Mouse (Mus musculus) heart, postnatal 0 days (tissue): ENCODE results near the gene Kcnmb3.

Experiments used
- CTCF ChIP-seq: IDR thresholded peaks from 2 replicates; pipeline ENCODE4 v1.5.1; 2016; ENCODE audit warnings: antibody characterized with exemption, control low read depth, low read depth
- EP300 ChIP-seq: IDR thresholded peaks from 2 replicates; pipeline ENCODE4 v1.6.1; 2016; ENCODE audit warnings: antibody characterized with exemption, low read depth

DNA sequence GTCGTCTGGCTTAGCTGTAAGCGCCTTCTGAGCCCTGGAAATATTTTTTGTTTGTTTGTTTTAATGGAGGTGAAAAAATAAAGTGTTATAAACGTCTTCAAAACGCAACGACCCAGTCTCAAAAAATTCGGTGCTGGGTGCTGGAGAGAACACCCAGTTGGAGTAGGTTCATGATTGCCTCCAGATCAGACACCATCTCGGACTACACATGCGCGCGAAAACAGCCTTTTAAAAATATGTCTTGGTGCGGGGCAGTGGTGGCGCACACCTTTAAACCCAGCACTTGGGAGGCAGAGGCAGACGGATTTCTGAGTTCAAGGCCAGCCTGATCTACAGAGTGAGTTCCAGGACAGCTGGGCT is 19.1 kb upstream of the Kcnmb3 start:
- TF ChIP-seq EP300 (no peak), CTCF (no peak)
